Mouse (Mus musculus) lung, postnatal 0 days (tissue): Measurements from ENCODE around the gene Wnt10b.

Source experiments
- CTCF ChIP-seq: IDR thresholded peaks from 2 replicates; pipeline ENCODE4 v1.5.1; 2016; ENCODE audit warnings: antibody characterized with exemption, mild to moderate bottlenecking
- EP300 ChIP-seq: IDR thresholded peaks from 2 replicates; pipeline ENCODE4 v1.6.1; 2016; ENCODE audit warnings: antibody characterized with exemption, mild to moderate bottlenecking, control low read depth

DNA sequence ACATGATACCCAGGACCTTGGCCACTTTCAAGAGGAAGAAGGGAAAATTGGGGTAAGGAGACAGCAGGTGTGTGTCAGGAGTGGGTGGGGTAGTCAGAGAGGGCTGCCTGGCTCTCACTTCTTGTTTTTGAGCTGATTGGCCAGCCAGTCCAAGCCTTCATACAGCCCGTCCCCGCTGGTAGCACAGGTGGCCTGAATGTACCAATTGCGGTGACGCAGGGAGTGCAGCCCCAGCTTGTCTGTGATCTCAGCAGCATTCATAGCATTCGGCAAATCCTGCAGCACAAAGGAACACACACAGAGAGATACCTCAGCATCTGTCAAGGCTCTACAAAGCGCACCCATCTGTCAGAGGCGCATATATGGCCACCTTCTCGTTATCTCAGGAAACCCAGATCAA lies 37.7 kb downstream of the Wnt10b start:
- no peak for TF ChIP-seq CTCF
- TF ChIP-seq EP300: no peak
